Mouse (Mus musculus): ENCODE measurements around the gene Arhgap15. TPM values are rescaled to one million over a fixed set of nuclear protein-coding genes. Genes with fewer than 3 reads are reported as not detected.
A peak's percentile ranks its signal among the peaks of the same experiment; 100 is the strongest.

The Arhgap15 gene
- total RNA-seq, 1 experiment: not detected

DNA sequence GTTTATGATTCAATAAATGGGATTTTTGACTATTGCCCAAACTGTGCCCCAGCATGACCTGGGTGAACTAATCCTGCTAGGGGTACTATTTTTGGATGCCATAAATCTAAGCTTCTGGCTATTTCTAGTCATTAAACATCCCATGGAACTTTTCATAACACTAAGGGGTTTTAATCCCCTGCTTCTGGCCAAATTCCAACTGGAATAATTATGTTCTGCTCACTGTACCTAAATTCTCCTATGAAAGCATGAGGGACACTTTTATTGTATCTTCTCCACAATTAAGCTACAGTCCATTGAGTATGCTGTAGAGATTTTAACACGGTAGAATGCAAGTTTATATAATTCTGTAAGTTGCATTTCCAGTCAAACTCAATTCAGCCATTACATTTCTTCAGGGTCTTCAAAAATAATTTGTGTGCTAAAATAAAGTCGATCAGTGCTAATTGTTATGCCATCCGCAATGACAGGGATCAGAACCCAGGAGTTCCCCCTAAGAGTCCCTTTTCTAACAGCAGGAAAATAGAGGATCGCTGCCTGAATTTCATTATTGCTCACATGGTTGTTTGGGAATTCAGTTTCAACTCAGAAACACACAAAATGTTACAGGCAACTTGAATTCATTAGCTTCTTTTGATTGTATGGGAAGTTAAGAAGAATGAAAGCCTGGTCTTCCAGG, 671.1 kb downstream of the Arhgap15 start:
- in situ Hi-C loops (cut with MboI; ENCODE audit: low sequenced_read_pairs in 2 of 2, unreplicated experiment in 2 of 2): no loop called here
- H3K9ac ChIP-seq (ENCODE audit: insufficient read depth, low read depth, low read length, poor library complexity, severe bottlenecking): no peak overlapping the region
- no peak for DNase-seq (ENCODE audit: low read depth, low spot score)

GRCm38 (mm10) chr2:44430521-44430920, 681.9 kb downstream of the Arhgap15 start:
- Histone ChIP-seq H3K9ac (ENCODE audit: insufficient read depth, low read depth, low read length, poor library complexity, severe bottlenecking) (no peak overlapping the region), H3K4me3 (ENCODE audit: insufficient read depth in 1 of 2, low read depth in 1 of 2, low read length in 2 of 2, poor library complexity in 1 of 2, severe bottlenecking in 1 of 2) (no peak overlapping the region), H3K36me3 (ENCODE audit: control insufficient read depth, insufficient read depth, low read length, poor library complexity, severe bottlenecking) (no peaks in the 10 kb centered on the region), H3K4me1 (ENCODE audit: control insufficient read depth in 2 of 2, insufficient read depth in 2 of 2, low read length in 2 of 2, poor library complexity in 1 of 2) (0 out of 4 replicates have a peak, but pooled peaks cover 0 to 2% of the 10 kb centered on the region in 2 experiments), H3K27ac (ENCODE audit: insufficient read depth, low read depth, low read length, poor library complexity, severe bottlenecking) (no peak overlapping the region), H3K9me3 (ENCODE audit: control insufficient read depth, insufficient read depth, low read depth, low read length) (no peaks in the 10 kb centered on the region)
- DNase-seq (ENCODE audit: low read depth, low spot score): no peak
- in situ Hi-C loops (cut with MboI; ENCODE audit: low sequenced_read_pairs in 2 of 2, unreplicated experiment in 2 of 2): no loop called here
- TF ChIP-seq MAFK (IDR thresholded peaks at IDR 0.05; ENCODE audit: insufficient read depth, low read depth, low read length): peak; percentile 44; the same call in 1 of the 2 replicates
- no peak for TF ChIP-seq HCFC1 (IDR thresholded peaks at IDR 0.05; ENCODE audit: borderline replicate concordance, insufficient read depth, low read length)

More for the DNA sequence above, 671.1 kb downstream of the Arhgap15 start:
- Histone ChIP-seq H3K4me3 (ENCODE audit: insufficient read depth in 1 of 2, low read depth in 1 of 2, low read length in 2 of 2, poor library complexity in 1 of 2, severe bottlenecking in 1 of 2) (no peak overlapping the region), H3K9me3 (ENCODE audit: control insufficient read depth, insufficient read depth, low read depth, low read length) (no peaks in the 10 kb centered on the region), H3K4me1 (ENCODE audit: control insufficient read depth in 2 of 2, insufficient read depth in 2 of 2, low read length in 2 of 2, poor library complexity in 1 of 2) (no peaks in the 10 kb centered on the region), H3K36me3 (ENCODE audit: control insufficient read depth, insufficient read depth, low read length, poor library complexity, severe bottlenecking) (no peaks in the 10 kb centered on the region), H3K27ac (ENCODE audit: insufficient read depth, low read depth, low read length, poor library complexity, severe bottlenecking) (no peak overlapping the region)
- TF ChIP-seq CHD2 (IDR thresholded peaks at IDR 0.05; ENCODE audit: low read depth, low read length): no peak
- TF ChIP-seq HCFC1 (IDR thresholded peaks at IDR 0.05; ENCODE audit: borderline replicate concordance, insufficient read depth, low read length): no peak
- no peak for TF ChIP-seq ZC3H11A (IDR thresholded peaks at IDR 0.05; ENCODE audit: borderline replicate concordance, low read depth, low read length)
- no peak for TF ChIP-seq MAFK (IDR thresholded peaks at IDR 0.05; ENCODE audit: insufficient read depth, low read depth, low read length)
- TF ChIP-seq ZNF384 (IDR thresholded peaks at IDR 0.05; ENCODE audit: low read depth, low read length): no peak

DNA sequence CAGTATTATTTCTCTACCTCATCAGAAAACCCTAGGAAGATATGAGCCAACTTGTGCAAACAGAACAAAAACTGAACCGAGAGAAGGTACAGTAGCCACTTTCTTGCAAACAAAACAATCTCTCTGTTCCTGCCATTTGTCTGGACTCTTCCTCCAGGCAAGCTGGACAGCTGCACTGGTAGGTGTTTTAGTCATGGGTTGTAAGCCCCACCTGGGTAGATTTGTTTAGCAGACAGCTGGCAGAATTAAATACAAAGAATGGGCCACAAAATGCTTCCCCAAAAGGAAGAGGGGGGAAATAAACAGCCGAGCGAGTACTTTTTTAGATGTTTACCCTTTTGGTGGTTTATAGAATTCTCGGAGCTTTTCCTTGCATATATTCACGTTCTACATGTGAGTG, 688.0 kb downstream of the Arhgap15 start:
- H3K4me1 ChIP-seq (ENCODE audit: control insufficient read depth in 2 of 2, insufficient read depth in 2 of 2, low read length in 2 of 2, poor library complexity in 1 of 2): no peaks in the 10 kb centered on the region
- no peaks in the 10 kb centered on the region for H3K36me3 ChIP-seq (ENCODE audit: control insufficient read depth, insufficient read depth, low read length, poor library complexity, severe bottlenecking)
- no peaks in the 10 kb centered on the region for H3K9me3 ChIP-seq (ENCODE audit: control insufficient read depth, insufficient read depth, low read depth, low read length)
- DNase-seq (ENCODE audit: low read depth, low spot score): no peak
- in situ Hi-C loops (cut with MboI; ENCODE audit: low sequenced_read_pairs in 2 of 2, unreplicated experiment in 2 of 2): no loop called here
- no peak overlapping the region for H3K27ac ChIP-seq (ENCODE audit: insufficient read depth, low read depth, low read length, poor library complexity, severe bottlenecking)
- TF ChIP-seq HCFC1 (IDR thresholded peaks at IDR 0.05; ENCODE audit: borderline replicate concordance, insufficient read depth, low read length) (no peak), ZC3H11A (IDR thresholded peaks at IDR 0.05; ENCODE audit: borderline replicate concordance, low read depth, low read length) (no peak), MAFK (IDR thresholded peaks at IDR 0.05; ENCODE audit: insufficient read depth, low read depth, low read length) (no peak), ZNF384 (IDR thresholded peaks at IDR 0.05; ENCODE audit: low read depth, low read length) (no peak), CHD2 (IDR thresholded peaks at IDR 0.05; ENCODE audit: low read depth, low read length) (no peak)
- no peak overlapping the region for H3K9ac ChIP-seq (ENCODE audit: insufficient read depth, low read depth, low read length, poor library complexity, severe bottlenecking)
- no peak overlapping the region for H3K4me3 ChIP-seq (ENCODE audit: insufficient read depth in 1 of 2, low read depth in 1 of 2, low read length in 2 of 2, poor library complexity in 1 of 2, severe bottlenecking in 1 of 2)

GRCm38 (mm10) chr2:44437496-44438057, 689.0 kb downstream of the Arhgap15 start:
- in situ Hi-C loops (cut with MboI; ENCODE audit: low sequenced_read_pairs in 2 of 2, unreplicated experiment in 2 of 2): no loop called here
- Histone ChIP-seq H3K4me1 (ENCODE audit: control insufficient read depth in 2 of 2, insufficient read depth in 2 of 2, low read length in 2 of 2, poor library complexity in 1 of 2) (no peaks in the 10 kb centered on the region), H3K4me3 (ENCODE audit: insufficient read depth in 1 of 2, low read depth in 1 of 2, low read length in 2 of 2, poor library complexity in 1 of 2, severe bottlenecking in 1 of 2) (no peak overlapping the region), H3K9ac (ENCODE audit: insufficient read depth, low read depth, low read length, poor library complexity, severe bottlenecking) (no peak overlapping the region), H3K9me3 (ENCODE audit: control insufficient read depth, insufficient read depth, low read depth, low read length) (no peaks in the 10 kb centered on the region; the same call in 1 of the 2 replicates), H3K27ac (ENCODE audit: insufficient read depth, low read depth, low read length, poor library complexity, severe bottlenecking) (no peak overlapping the region), H3K36me3 (ENCODE audit: control insufficient read depth, insufficient read depth, low read length, poor library complexity, severe bottlenecking) (no peaks in the 10 kb centered on the region)
- DNase-seq (ENCODE audit: low read depth, low spot score): no peak
- TF ChIP-seq MAFK (IDR thresholded peaks at IDR 0.05; ENCODE audit: insufficient read depth, low read depth, low read length): no peak
- no peak for TF ChIP-seq ZC3H11A (IDR thresholded peaks at IDR 0.05; ENCODE audit: borderline replicate concordance, low read depth, low read length)
- TF ChIP-seq ZNF384 (IDR thresholded peaks at IDR 0.05; ENCODE audit: low read depth, low read length): no peak
